Mouse (Mus musculus): ENCODE data around the gene 1810037I17Rik. TPM values are rescaled to one million over a fixed set of nuclear protein-coding genes. Genes with fewer than 3 reads are reported as not detected.

Gene 1810037I17Rik
- 100 to 1,000 TPM in 2 of 3 experiments, 10 to 100 TPM in 1; 85.7 to 155 (median 104) TPM for polyA plus RNA-seq (2017; shearing (Covaris generic))

DNA sequence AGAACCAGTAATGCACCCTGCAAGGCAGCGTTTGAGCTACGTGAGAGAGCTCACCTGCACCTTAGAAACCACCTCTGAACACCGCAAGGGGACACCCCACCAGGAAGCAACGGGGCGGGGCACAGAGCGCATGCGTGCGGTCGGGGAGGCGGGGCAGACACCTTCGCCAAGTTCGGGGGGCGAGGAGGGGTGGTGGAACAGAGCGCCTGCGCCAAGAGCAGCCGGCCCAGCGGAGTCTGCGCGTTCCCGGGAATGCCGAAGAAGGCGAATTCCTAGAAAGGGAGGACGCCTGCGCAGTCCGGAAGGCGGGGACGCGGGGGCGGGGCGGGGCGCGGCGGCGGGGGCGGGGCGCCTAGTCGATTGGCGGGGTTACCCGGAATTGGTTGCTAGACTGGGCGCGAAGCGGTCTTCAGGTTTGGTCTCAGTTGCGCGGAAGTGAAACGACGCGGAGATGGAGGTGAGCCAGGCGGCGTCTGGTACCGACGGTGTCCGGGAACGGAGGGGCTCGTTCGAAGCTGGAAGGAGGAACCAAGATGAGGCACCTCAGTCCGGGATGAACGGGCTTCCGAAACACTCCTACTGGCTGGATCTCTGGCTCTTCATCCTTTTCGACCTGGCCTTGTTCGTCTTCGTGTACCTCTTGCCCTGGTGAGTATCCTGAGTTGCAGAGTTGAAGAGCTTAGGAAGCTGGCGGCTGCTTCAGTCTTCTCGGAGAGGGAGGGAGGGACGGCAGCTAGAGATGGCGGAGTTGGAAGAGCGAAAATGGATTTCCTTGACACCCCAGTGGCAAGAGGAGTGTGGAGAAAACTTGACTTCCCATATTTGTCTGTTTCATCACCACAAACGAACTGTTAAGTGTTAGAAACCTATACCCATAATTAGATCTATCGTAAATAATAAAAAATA is at the start of gene 1810037I17Rik:
Gene 1810037I17Rik (plus strand): TSS at position 195 of the 906 bp plus-strand sequence.
- ATAC-seq: peak; percentile 88

DNA sequence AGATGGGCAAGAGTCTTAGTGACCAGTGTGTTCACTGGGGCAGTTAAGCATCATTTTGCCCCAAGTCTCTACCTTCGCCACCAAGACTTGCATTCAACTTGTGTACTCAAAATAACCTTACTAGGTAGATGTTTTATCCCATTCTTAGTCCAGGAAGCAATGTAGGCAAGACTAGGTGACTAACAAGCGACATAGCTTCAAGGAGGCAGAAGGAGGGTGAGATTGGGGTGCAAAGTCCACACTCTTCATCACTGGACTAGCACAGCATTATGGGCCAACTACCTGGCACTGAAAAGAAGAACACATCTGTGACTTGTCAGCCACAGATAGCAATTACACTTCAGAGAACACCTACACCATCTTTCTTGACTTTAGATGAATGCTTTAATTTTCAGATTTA is 47.1 kb upstream of the 1810037I17Rik start:
- no peak for ATAC-seq

DNA sequence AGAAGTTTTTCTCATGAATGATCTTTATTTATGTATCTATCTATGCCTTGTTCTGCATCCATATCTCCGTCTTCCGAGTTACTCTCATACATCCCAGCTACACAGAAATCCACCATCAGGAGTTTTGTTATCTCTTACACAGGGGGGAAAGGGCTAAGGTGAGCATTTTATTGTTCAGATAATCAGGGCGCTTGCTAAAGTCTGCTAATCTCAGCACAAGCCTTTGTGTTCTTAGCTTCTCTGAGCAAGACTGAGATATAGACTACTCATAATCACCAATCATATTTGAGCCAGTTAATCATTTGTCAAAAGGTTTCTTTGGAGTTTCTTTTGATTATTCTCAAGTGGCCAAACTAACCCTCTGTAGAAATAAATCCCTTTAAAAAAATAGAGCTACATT is 46.5 kb upstream of the 1810037I17Rik start:
- ATAC-seq: no peak

DNA sequence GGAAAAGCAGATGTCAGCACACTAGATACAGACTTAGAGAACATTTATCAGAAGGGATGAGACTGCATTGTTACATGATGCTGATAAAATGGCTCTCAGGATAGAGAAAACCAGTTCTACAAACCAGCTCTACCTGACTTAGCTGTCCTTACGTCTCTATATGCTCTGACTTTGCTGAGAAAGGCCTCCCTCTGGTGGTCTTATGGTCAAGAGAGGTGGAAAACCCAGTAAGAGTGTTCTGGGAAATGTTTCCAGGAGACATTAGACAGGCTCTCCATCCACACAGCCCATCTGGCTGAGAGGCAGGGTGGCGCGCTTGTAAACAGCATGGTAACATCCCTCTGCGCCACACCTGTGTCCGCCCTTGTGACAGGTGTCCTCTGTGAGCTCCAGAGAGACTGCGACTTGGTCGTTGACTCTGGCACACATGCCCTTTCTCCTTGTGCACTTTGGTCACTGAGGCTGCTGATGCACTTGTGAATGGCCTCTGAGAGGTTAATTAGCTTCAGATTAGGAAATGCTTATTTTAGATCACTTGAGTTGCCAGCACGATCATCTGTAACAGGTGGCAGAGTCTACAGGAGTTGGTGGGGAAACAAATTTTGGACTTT is 45.2 kb upstream of the 1810037I17Rik start:
- ATAC-seq: no peak

DNA sequence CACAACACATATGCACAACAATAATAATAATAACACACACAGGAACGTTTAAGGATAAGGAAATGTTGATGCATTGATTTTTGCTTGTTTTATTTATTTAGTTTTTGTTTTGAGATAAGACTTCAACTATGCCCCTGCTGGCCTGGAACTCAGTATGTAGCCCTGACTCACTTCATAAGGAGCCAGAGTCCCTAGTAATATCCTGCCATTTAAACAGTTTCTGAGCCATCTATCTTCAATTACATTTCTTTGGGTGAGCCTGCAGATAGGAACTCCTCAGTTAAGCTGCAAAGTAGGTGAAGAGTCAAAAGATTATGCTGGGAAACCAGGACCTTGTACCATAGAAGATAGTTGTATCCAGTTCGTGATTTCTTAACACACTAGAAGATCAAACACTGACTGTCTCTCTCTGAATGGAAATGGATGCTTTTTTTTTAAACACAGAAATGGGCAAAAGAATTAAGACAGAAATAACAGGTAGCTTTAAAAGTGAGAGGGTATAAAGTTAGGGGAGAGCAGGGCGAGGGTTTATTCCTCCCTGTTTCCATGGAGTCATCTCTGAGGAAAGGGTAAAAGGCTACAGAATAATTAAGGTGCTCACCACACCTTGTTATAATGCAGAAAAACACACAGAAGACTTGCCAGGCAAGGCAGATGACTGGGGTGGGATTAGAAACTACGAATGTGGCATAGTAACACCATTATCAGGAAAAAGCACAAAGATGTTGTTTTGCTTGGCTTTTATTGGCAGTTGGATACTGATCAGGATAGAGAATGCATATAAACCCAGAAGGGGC is 36.3 kb upstream of the 1810037I17Rik start:
- ATAC-seq: no peak

DNA sequence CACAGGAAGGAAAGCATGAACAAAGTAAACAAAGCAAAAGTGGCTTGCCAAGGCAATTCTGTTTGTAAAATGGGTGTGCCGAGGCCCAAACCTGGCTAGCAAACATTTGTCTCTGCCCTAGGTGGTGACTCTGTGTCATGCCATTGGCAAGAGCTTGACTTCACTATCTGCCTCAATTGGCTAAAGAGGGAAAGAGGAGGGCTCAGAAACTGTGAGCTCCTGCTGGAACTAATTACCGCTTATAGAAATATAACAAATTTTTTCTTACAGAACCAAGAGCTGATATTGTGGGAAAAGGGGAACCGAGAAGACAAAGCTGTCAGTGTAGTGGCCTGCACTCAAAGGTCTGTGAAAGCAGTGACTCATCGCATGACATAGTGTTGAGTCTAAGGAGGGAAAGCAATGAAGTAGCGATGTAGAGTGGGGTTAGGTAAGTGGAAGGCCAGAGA is 35.6 kb upstream of the 1810037I17Rik start:
- no peak for ATAC-seq

DNA sequence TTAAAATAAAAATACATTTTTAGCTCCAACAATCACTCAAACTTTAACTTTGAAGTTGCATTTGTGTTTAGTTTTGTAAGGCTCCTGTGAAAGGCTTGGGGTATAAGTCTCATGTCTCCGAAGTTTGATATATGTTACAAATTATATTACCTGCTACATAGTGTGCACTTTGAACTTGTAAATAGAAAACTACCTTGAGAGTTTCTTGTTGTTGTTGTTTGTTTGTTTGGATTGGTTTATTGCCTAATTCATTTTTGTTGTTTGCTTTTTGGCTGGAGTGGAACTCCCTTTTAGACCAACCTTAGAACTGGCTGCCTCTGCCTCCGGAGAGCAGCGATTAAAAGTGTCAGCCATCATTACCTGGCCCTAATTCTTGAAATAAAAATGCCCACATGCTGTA is 29.2 kb upstream of the 1810037I17Rik start, which contains the start of gene Fabp2:
Gene Fabp2 (plus strand): TSS at position 301 of the 400 bp plus-strand sequence.
- ATAC-seq: no peak

DNA sequence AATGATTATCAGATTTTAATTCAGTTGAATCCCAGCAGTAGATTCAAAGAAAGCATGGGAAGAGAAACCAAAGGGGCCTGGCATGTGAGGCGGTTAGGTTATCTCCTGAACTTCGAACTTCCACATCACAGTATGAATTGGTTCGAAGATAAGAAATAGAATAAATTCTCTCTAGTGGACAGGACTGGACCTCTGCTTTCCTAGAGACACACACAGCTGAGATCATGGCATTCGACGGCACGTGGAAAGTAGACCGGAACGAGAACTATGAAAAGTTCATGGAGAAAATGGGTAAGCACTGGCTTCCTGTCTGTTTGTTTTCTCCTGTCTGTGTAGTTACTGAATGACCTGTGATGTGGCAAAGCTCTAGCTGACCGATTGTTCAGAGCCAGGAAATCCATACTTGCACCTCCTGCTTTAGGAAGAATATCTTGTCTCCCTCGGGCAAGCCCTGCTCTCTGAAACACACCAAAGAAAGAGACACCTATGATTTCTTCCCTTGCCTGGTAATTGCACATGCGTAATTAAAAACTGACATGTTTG is 28.7 kb upstream of the 1810037I17Rik start:
- no peak for ATAC-seq

DNA sequence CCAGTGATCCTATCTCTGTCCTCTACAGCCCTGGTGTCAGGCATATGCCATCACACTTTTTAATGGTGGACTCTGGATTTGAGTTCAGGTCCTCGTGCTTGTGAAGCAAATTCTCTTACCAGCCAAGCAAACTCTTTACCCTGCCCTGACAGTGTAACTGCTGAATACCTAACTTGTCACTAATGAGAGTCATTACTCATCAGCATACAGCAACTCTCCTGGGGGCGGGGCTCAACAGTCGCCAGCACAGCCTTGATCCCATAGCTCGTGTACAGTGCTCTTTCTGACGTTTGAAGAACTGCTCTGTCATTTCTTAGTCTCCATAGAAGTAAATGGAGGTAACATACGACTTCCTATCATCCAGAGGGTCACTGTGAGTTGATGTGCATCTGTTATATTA is 25.7 kb upstream of the 1810037I17Rik start:
- no peak for ATAC-seq

DNA sequence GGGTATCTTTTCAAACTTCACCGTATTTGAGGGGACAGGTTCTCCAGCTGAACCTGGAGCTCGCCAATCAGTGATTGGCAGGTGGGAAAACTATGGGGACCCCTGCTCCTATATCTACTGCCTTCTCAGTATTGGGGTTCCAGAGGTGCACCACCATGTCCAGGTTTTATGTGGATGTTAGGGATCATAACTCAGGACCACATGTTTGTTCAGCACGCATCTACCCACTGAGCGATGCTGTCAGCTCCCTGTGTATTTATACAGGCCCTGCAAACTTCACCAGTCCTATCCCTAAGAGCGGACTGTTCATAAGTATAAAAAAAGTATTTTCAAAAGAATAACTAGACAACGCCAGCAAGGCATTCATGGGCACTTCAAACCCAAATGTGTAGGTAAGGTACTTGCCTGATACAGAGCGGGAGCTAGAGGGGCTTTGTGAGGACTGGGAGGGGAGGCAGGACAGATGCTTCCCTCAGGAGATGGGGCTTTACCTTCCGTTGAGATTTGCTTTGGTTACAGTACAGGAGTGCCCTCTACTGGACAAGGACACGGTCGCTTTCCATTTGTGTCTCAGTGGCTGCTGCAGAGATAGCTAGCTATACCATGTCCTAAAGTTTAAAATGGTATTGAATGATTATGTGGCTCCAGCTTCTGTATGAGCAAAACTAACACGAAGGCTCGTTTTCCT is 20.1 kb upstream of the 1810037I17Rik start:
- ATAC-seq: no peak

DNA sequence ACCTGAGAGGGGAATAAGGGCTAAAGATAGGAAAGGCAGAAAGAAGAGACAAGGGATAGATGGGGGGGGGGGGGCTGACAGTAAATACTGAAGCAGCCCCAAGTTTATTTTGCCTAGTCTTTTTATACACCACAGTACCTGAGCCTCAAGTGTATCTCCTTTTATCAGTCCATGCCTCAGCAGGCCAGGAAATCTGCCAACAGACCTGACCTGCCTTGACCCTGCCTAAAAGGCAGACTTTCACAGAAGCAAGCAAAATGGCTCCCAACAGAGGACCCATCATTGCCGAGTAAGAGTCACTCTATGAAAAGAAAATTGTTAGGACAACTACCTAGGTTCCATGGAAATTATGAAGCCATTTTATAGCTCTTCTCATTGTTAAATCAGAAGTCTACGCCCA is 16.2 kb upstream of the 1810037I17Rik start:
- no peak for ATAC-seq

DNA sequence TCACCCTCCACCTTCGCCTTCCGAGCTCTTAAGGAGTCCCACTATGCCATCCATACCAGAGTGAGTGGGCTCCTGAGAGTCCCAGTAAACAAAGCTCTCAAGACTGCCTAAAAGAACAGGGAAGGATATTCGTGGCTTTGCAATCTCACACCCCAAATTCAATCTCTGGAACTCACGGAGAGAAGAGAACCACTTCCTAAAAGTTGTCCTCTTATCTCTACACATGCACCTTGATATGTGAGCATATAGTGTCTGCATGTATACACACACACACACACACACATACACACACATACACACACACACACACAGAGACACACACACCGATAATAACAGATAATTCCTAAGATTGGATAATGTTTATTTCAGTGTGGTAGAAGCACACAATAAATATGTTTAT is 8.5 kb upstream of the 1810037I17Rik start:
- no peak for ATAC-seq

DNA sequence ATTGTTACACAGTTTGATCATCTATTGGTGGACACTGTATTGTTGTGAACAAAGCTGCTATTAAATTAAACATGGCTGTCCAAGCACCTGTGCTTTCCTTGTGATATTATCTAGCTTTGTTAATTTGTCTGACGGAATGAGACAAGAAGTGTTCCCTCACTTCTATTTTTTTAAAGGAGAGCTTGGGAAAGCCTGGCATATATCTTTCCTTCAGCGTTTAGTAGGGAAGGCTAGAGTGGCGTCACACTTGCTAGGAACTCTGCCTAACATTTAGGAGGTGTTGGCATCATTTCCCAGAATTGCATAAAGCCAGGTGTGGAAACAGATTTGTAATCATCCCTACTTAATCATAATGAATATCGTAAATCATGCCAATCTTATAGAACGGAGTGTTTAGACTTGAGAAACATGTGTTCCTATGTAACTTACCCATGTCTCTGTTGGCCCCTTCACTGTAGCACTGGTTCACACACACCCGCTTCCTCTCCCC is 7.8 kb upstream of the 1810037I17Rik start:
- ATAC-seq: no peak

DNA sequence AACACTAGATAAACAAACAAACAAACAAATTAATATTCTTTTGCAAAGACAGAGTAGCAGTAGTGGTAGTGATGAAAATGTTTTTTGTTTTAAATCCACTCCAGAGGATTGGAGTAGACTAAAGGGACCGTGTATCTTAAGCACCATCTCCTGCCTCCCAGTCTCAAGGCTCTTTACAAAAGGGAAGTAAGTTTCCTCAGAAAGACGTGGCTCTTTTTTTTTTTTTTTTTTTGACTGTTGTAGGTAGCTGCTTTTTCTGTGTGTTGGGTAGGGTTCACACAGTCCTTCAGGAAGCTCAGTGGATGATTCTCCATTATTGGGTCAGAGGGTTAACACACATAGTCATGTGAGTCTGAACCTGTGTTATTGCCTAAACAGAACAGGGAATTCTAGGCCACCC is 5.3 kb upstream of the 1810037I17Rik start:
- ATAC-seq: no peak

DNA sequence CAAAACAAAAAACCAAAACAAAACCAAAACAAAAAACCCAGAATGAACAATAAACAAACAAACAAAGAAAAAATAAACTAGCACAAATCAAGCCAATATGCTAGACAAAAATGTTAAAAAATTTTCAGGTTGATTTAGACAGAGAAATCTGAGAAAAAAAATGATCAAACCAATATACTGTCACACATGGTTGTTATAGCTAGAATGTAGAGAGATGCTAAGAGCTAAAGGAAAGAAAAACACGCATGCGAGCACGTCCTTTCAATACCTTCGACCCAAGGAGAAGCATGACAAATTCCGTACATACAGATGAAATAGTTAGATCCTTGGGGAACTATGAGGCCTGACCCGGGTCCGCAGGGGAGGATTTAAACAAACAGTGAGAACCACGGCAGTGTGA is 4.7 kb upstream of the 1810037I17Rik start, which contains the start of gene Gm10959:
Gene Gm10959 (minus strand): TSS at position 101 of the 400 bp plus-strand sequence.
- no peak for ATAC-seq

DNA sequence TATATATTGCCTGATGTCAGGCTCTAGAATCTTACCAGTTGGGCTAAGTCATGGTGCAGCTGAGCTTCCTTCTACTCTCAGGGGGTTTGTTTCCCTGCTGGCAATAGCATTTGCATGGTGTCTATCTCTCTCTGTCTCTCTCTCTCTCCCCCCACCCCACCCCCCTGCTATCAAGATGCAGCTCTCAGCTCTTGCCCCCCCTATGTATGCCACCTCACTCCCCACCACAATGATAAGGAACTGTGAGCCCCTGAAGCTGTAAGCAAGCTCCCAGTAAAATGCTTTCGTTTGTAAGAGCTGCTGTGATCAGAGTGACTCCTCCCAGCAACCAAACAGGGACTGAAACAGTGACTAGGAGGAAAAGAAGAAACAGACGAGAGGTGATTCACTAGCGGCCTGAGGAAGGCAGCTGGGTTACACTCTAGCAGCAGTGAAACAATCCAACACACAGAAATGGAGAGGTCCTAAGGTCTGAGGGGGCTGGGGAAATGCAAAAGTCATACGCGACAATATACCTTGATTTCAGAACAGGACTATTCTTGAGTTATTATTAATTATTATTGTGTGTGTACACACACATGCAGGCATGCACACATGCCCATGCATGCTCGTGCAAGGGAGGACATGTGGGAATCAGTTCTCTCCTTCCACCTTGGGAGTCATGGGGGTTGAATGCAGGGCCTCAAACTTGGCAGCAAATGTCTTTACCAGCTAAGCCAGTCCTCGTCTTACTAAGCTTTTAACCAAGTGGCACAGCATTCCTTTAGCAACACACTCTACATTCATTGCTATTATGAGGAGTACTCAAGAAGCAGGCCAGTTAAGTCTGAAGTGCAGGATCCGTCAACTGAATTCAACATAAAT is 3.2 kb upstream of the 1810037I17Rik start:
- ATAC-seq: no peak

DNA sequence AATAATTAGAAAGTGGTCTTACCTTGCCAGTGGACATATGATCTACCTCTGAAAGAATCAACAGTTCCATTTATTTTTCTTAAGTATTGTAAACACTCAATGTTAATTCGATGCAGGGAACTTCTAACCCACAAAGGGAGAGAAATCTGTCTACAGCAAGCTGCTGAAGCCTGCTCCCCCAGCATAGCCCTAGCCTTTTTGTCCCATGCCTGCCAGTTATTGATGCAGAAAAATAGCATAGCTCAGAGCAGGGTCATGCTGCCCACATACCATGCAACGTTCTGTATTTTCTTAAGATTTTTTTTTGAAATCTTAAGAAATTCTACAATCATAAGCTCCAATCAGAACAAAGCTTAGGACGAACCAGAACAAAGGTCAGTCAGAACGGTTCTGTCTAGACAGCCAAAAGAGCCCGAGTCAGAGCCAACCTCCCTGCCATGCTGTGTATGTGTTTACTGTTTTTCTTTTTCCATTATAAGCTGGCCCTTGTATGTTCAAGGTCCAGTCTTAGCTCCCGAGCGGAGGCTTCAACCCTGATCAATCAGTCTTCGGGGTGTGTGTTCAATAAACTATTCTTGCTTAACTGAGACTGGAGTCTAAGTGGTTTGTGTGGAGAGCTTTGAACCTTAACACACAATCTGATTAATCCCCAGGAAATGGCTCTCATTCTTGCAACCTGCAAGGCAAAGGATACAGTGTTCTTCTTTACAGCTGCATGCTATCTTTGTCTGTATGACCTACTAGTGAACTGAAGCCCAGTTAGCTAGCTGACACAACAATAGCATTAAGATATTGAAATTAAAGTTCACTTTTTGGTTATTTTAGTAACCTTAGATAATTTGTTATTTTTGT is 2.1 kb upstream of the 1810037I17Rik start:
- no peak for ATAC-seq

DNA sequence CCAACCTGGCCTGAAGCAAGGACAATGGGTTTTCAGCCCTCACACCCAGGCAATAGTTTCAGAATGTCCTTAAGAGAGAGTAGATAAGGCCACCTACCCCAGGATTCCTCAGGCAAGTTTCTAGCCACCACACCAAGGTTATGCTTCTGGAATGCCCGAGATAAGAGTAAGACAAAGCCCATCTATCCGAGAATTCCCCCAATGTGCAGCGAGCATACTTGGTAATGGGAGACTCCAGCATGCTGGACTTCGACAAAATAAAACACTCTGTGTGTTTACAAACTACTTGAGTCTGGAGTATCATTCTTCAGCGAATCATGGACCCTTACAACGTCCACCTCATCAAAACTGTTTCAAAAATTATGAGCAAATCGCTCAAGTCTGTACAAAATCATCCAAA is 856 bp upstream of the 1810037I17Rik start:
- ATAC-seq: no peak

DNA sequence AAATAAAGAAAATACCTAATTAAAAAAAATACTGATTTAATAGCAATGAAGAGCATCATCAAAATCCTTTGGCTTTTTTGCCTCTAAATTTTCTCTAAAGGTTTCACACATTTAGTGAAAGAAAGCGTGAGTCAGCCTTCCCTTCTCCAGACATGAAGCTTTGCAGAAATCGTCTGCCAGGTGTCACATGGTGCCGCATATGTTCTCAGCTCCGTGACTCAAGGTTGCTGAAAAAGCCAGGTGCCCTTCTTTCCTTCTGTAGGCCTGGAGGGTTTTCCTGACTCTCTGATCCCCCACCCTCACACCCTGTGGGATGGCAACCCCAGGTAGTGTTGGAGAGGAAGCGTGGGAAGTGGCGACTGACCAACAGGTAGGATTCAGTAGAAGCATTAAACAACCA is 5.7 kb downstream of the 1810037I17Rik start:
- no peak for ATAC-seq

DNA sequence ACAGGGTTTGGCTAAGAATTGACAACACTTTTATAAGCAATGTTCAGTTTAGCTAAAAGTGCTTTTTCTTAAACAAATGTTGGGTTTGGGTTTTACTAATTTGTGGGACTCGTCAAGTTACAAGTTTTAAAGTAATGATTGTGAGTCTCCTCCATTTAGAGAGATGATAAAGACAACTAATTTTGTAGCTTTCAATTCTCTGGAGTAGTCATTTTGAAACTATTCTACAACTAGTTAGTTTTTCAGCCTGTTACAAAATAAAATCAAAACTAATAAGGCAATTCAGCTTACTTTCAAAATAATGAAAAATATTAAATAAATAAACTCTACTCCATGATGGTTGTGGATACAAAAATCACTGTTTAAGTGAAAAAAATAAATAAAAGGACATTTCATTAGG is 8.5 kb downstream of the 1810037I17Rik start:
- ATAC-seq: no peak
